Mouse (Mus musculus) testis, adult 2 months (tissue): Measurements from ENCODE around the gene Cic.

Experiments
- CTCF ChIP-seq: fragments of 200-500 bp; IDR thresholded peaks from 2 replicates; pipeline ENCODE4 v1.5.1; 2012; ENCODE audit warnings: low read depth, mild to moderate bottlenecking, inconsistent platforms, low read length, moderate library complexity; ENCODE audit not compliant: control insufficient read depth, insufficient read depth, insufficient replicate concordance
- POLR2A ChIP-seq: fragments of 200-500 bp; IDR thresholded peaks from 2 replicates; pipeline ENCODE4 v1.6.1; 2012; ENCODE audit warnings: low read depth, mild to moderate bottlenecking, inconsistent platforms, low read length, moderate library complexity; ENCODE audit not compliant: control insufficient read depth

DNA sequence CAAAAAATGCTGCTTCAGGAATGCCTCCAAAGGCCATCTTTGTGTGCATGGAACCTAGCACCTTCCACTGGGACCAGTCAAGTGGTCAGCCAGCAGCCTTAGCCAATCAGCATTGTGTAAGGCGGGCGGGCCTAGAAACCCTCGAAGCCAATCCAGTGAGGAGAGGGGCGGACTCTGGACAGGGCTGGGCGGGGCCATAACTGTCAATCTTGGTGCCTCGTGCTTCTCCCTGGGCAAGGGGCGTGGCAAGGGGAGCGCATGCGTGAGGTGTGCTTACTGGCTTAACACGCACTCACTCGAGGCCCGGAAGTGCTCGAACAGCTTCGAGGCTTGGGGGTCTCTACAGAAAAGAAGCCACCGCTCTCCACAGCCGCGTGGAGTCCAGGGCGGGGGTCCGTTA, 33.6 kb downstream of the Cic start, which contains the start of gene Prr19:
- TF ChIP-seq CTCF = no peak
- peak; percentile 62; the same call in 1 of the 2 replicates for TF ChIP-seq POLR2A
